Mouse (Mus musculus) retina, embryonic 14.5 days (tissue): Measurements from ENCODE around the gene Retreg1.
"Not testable (repeated sequence)": the region's sequence is repeated elsewhere in the genome, so short reads cannot be mapped to it uniquely, and the experiment has no call there.

ENCODE experiments used
- DNase-seq: peaks from one replicate; pipeline ENCODE4 v3.0.0-alpha.2; 2015; ENCODE audit warnings: low spot score

The Retreg1 gene

GRCm38 (mm10) chr15:25947383-25947782, 104.4 kb downstream of the Retreg1 start:
- DNase-seq = no peak

DNA sequence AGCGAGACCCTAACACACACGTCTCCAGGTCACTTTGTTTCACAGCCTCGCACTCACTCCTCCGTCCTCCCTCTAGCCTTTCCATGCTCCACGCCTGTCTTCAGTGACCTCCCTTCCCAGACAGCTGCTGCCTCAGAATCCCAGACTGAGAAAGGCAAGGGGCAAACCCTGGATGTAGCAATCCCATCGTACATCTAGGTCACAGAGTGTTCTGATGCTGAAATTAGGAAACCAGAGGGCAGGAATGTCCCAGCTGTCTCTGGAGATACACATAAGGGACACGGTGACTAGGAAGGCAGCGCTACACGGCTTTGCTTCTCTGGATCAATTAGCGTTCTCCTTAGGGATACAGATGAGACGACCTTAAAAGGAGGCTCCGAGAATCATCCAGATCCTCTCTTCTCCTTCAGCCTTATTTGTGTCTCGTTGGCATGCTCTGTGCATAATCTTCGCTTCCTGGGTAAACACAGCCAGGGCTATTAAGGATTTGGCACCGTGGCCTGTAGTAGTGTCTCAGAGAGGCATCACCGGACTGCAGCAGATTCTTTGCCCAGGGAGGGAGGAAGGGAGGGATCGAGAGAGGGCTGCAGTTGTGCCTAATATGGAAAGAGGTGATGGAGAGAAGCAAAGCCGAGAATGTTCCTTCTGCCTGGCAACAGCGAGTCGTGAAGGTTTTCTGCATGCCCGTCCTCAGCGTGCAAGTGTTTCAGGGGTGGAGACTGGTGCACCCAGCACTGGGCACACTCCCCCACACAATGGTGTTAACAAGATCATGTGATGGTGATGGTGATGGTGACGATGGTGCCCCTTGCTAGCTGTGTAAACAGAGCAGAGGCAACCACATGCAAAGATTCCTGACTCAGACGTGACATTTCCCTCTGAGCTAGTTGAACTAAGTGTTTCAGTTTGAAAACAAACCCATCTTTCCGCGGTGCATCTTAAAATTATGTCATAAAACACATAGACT, 105.6 kb downstream of the Retreg1 start:
- DNase-seq = no peak

GRCm38 (mm10) chr15:25949696-25950095, 106.7 kb downstream of the Retreg1 start:
- no peak for DNase-seq

DNA sequence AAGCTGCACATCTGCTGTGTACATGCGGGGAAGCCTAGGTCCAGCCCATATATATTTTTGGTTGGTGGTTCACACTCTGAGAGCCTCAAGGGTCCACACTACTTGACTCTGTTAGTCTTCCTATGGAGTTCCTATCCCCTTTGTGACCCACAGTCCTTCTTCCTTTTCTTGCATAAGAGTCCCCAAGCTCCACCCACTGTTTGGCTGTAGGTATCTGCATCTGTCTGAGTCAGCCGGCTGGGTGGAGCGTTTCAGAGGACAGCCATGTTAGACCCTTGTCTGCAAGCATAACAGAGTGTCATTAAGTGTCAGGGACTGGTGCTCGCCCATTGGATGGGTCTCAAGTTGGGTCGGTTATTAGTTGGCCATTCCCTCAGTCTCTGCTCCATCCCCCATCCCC, 107.6 kb downstream of the Retreg1 start:
- no peak for DNase-seq

DNA sequence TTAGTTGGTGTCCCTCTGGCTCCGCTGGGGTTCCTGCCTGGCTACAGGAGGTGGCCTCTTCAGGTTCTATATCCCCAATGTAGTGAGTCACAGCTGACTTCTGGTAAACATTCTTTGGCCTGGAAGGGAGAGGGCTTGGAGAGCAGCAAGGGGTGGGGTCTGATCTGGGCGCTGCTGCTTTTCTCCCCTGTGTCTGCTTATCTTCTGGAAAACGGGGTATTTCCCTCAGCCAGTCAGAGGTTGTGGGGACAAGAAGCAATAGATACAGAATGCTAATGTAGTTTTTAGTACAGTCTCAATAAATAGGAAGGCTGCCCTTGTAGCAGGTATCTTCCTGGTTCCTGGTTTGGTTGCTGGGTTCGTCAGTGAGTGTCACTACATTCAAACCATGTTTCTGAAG, 108.1 kb downstream of the Retreg1 start:
- DNase-seq = no peak

DNA sequence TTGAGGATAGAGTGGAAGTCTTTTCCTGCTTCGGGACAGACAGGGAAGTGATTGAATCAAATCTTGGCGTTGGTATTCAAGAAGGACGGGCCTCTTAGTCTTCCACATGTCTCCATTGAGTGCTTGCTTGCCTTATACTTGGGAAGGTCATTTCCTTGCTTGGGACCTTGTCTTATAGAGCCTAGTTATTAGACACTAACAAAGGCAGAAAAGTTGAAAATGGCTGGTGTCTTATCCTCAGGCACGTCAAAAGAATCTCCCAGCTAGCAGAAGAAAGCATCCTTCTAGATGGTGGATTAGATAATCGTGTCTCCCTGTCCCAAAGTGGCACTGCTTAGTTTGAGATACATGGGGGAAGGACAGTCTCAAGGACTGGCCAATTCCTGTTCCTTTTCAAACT, 113.0 kb downstream of the Retreg1 start:
- DNase-seq = no peak

- DNase-seq = peak; percentile 45
Measured at GRCm38 (mm10) chr15:25956422-25957117, 113.6 kb downstream of the Retreg1 start.

GRCm38 (mm10) chr15:25957651-25958050, 114.7 kb downstream of the Retreg1 start:
- DNase-seq = no peak

GRCm38 (mm10) chr15:25959375-25959774, 116.4 kb downstream of the Retreg1 start:
- DNase-seq = peak; percentile 74

DNA sequence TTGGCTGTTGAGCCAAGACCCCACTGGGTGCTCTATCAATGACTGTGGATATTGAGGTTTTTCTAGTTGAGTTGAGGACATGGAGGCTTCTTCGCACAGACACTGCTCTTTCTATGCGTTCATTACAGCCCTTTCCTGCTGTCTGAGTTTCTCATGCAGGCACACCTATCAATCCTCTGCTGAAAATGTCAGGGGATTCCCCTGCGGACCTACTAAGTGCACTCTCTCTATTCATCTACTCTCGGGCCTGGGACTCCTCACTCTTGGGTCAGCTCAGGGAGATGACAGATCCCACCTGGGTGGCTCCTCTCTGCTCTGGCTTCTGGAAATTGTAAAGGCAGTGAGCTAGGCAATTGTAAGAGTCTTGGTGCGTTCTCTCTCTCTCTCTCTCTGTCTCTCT, 117.3 kb downstream of the Retreg1 start:
- no peak for DNase-seq

DNA sequence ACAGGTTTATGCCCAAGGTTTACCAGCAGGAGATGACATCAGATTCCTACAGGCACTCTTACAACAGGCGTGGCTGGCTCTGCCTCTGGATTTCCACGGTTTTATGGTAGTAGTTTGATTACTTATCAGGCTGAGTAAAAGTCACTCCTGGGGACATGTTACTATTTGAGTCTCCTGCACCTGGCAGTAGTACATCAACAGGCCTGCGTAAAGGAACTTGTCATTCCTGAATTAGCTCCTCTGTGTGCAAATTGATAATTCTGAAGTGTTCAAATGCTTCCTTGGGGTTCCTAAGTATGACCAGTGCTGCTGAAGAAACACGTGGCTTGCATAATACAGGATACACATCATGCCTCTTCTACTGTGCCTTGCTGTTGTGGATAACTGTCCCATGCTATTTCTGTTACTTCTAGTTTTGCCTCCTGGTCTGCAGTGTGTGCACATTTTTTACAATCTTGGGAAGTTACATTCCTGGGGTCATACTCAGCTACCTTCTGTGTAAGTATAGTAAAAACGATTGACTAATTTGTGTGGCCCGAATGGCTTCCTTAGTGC, 123.3 kb downstream of the Retreg1 start:
- no peak for DNase-seq

GRCm38 (mm10) chr15:25971596-25971995, 128.6 kb downstream of the Retreg1 start:
- no peak for DNase-seq

GRCm38 (mm10) chr15:25972758-25973157, 129.8 kb downstream of the Retreg1 start:
- DNase-seq = no peak

DNA sequence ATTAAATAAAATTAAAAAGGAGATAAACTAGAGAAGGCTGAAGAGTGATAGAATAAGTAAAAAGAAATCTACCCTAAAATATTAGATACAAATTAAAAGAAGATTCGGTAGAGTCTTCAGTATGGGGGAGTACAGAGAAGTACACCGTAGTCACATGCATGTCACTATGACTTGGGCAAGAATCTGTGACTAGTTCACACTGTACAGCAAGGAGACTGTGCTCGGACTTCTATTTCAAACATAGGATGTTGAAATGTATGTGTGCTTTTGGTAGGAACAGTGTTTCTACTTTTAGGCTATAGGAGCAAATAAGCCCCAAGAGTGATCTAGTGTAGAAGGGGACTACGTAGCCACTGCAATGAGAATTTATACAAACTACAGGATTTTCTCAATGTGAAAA, 131.4 kb downstream of the Retreg1 start:
- DNase-seq = no peak

DNA sequence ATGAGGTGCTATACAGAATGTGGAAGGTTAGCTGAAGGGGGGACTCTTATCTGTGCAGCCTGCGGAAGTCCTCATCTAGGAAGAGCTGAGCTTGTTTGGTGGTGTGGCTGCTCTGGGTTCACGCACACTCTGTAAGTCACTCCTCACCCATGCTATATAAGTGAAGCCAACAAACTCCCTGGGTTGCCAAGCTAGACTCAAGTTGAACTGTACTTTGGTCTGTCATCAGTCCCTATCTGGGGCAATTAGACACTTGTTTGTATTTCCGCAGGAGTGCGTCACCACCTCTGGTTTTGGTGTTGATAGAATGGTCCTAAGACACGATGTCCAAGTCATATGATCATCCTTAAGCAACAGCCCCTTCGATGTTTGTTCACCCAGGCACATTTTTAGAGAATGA, 132.8 kb downstream of the Retreg1 start:
- DNase-seq = no peak

GRCm38 (mm10) chr15:25983614-25984013, 140.6 kb downstream of the Retreg1 start:
- not testable (repeated sequence) for DNase-seq

GRCm38 (mm10) chr15:25984067-25984733, 141.2 kb downstream of the Retreg1 start, which contains the start of gene Zfp622:
Gene Zfp622 (plus strand): TSS chr15:25984366.
- DNase-seq = peak; percentile 99

GRCm38 (mm10) chr15:25984734-25985492, 141.9 kb downstream of the Retreg1 start:
- peak; percentile 27 for DNase-seq

- peak; percentile 91 for DNase-seq
Measured at GRCm38 (mm10) chr15:25992992-25993727, 150.2 kb downstream of the Retreg1 start.

GRCm38 (mm10) chr15:25995521-25995920, 152.5 kb downstream of the Retreg1 start:
- DNase-seq = peak; percentile 88

DNA sequence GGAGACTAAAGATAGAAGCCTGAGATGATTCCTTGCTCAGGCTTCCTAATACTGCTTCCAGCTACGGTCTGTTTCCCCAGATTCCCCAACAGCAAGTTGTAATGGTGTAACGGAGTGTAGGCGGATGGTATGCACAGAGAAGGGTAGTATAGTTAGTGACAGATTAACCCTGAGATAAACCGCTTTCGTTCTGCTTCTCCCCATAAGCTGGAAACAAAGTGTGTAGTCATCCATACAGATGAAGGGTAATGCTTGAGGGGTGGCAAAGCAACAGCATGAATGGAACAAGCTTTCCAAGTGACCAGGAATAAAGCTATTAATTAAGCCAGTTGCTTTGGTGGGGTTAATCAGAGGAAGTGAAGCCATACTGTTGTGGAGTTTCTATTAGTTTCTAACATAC, 156.6 kb downstream of the Retreg1 start:
- DNase-seq = peak; percentile 70
